Mouse (Mus musculus) MEL (cell line): ENCODE measurements at regions not wholly inside any gene's neighbourhood (a gene's known extent, or its start where the extent isn't known, plus 50 kb on each side); places are given as distances from the start of the nearest gene placed in this dataset.
A peak's percentile ranks its signal among the peaks of the same experiment; 100 is the strongest.

Experiments
- DNase-seq: peaks from one replicate; pipeline ENCODE4 v3.0.0; 2011; ENCODE audit warnings: low read depth, low spot score
- H3K27ac ChIP-seq: 2 replicates; pipeline ENCODE4 v1.5.1; 2012; ENCODE audit warnings: low read depth, mild to moderate bottlenecking, control low read depth, low read length, moderate library complexity; ENCODE audit not compliant: control insufficient read depth
- H3K27me3 ChIP-seq, 2 experiments: fragments of 150-350 bp in 1 of 2; sonication (generic) in 1 of 2; 2 replicates each; pipeline ENCODE4 v1.6.1; 2012; ENCODE audit warnings: low read length in 2 of 2, mild to moderate bottlenecking in 2 of 2, improper control_type of control experiment in 1 of 2, moderate library complexity in 1 of 2; ENCODE audit not compliant: insufficient read depth in 2 of 2, control insufficient read depth in 1 of 2
- H3K36me3 ChIP-seq, 2 experiments: 2 replicates each; pipeline ENCODE4 v1.6.1; 2012 to 2014; ENCODE audit warnings: low read length in 2 of 2, improper control_type of control experiment in 1 of 2, inconsistent platforms in 1 of 2, mild to moderate bottlenecking in 1 of 2; ENCODE audit not compliant: insufficient read depth in 2 of 2, control insufficient read depth in 1 of 2
- H3K4me1 ChIP-seq, 2 experiments: fragments of 150-350 bp in 1 of 2; sonication (generic) in 1 of 2; 2 replicates each; pipeline ENCODE4 v1.6.1; 2012; ENCODE audit warnings: low read length in 2 of 2, improper control_type of control experiment in 1 of 2, mild to moderate bottlenecking in 1 of 2; ENCODE audit not compliant: insufficient read depth in 2 of 2, control insufficient read depth in 1 of 2
- H3K4me3 ChIP-seq, 2 experiments: fragments of 150-350 bp in 1 of 2; sonication (generic) in 1 of 2; 2 replicates each; pipeline ENCODE4 v1.5.1; 2012; ENCODE audit warnings: low read depth in 2 of 2, low read length in 2 of 2, mild to moderate bottlenecking in 2 of 2, moderate library complexity in 2 of 2, control low read depth in 1 of 2, improper control_type of control experiment in 1 of 2; ENCODE audit not compliant: control insufficient read depth in 1 of 2, insufficient read depth in 1 of 2
- H3K79me2 ChIP-seq: 2 replicates; pipeline ENCODE4 v1.6.1; 2012; ENCODE audit warnings: mild to moderate bottlenecking, low read length, moderate library complexity; ENCODE audit not compliant: control insufficient read depth, poor library complexity, insufficient read depth
- H3K9ac ChIP-seq: 2 replicates; pipeline ENCODE4 v1.6.1; 2012; ENCODE audit warnings: low read depth, mild to moderate bottlenecking, control low read depth, low read length, moderate library complexity; ENCODE audit not compliant: control insufficient read depth, poor library complexity, severe bottlenecking
- H3K9me3 ChIP-seq: fragments of 150-350 bp; sonication (generic); replicated peaks from 2 replicates; pipeline ENCODE4 v1.6.1; 2012; ENCODE audit warnings: mild to moderate bottlenecking, low read length, improper control_type of control experiment, moderate library complexity; ENCODE audit not compliant: insufficient read depth
- BHLHE40 ChIP-seq: IDR thresholded peaks from 2 replicates; pipeline ENCODE4 v1.6.1; 2012; ENCODE audit warnings: low read depth, mild to moderate bottlenecking, inconsistent platforms, low read length, improper control_type of control experiment, borderline replicate concordance
- CHD2 ChIP-seq: IDR thresholded peaks from 2 replicates; pipeline ENCODE4 v1.6.1; 2011; ENCODE audit warnings: low read length, improper control_type of control experiment
- CTCF ChIP-seq, 3 experiments: IDR thresholded peaks in 2 of 3; conservative IDR thresholded peaks in 1 of 3; 2 replicates each; pipeline ENCODE4 v1.5.1; 2011 to 2012; ENCODE audit warnings: low read length in 3 of 3, low read depth in 2 of 3, mild to moderate bottlenecking in 2 of 3, improper control_type of control experiment in 1 of 3, inconsistent platforms in 1 of 3, mixed read lengths in 1 of 3, moderate library complexity in 1 of 3; ENCODE audit not compliant: control insufficient read depth in 1 of 3, insufficient read depth in 1 of 3, poor library complexity in 1 of 3, severe bottlenecking in 1 of 3
- E2F4 ChIP-seq: IDR thresholded peaks from 2 replicates; pipeline ENCODE4 v1.6.1; 2011; ENCODE audit warnings: low read depth, low read length, improper control_type of control experiment, borderline replicate concordance
- HCFC1 ChIP-seq: IDR thresholded peaks from 2 replicates; pipeline ENCODE4 v1.6.1; 2012; ENCODE audit warnings: low read depth, mild to moderate bottlenecking, inconsistent platforms, low read length, improper control_type of control experiment, moderate library complexity
- MAX ChIP-seq: IDR thresholded peaks from 2 replicates; pipeline ENCODE4 v1.6.1; 2011; ENCODE audit warnings: low read length, improper control_type of control experiment
- MAZ ChIP-seq: IDR thresholded peaks from 2 replicates; pipeline ENCODE4 v1.6.1; 2012; ENCODE audit warnings: low read depth, mild to moderate bottlenecking, inconsistent platforms, low read length, improper control_type of control experiment
- MYB ChIP-seq: IDR thresholded peaks from 2 replicates; pipeline ENCODE4 v1.6.1; 2011; ENCODE audit warnings: mild to moderate bottlenecking, low read depth, low read length, improper control_type of control experiment
- NELFE ChIP-seq: IDR thresholded peaks from 2 replicates; pipeline ENCODE4 v1.6.1; 2011; ENCODE audit warnings: low read depth, low read length, improper control_type of control experiment
- POLR2AphosphoS2 ChIP-seq: IDR thresholded peaks from 2 replicates; pipeline ENCODE4 v1.6.1; 2011; ENCODE audit warnings: low read length, improper control_type of control experiment
- RAD21 ChIP-seq: IDR thresholded peaks from 2 replicates; pipeline ENCODE4 v1.6.1; 2011; ENCODE audit warnings: mild to moderate bottlenecking, low read depth, low read length, improper control_type of control experiment
- SMC3 ChIP-seq: IDR thresholded peaks from 2 replicates; pipeline ENCODE4 v1.6.1; 2011; ENCODE audit warnings: low read depth, low read length, improper control_type of control experiment
- TBP ChIP-seq: IDR thresholded peaks from 2 replicates; pipeline ENCODE4 v1.8.0; 2011; ENCODE audit warnings: low read depth, low read length, improper control_type of control experiment
- TCF12 ChIP-seq: IDR thresholded peaks from 2 replicates; pipeline ENCODE4 v1.6.1; 2014; ENCODE audit warnings: low read depth, mild to moderate bottlenecking, inconsistent platforms, low read length, improper control_type of control experiment, moderate library complexity
- UBTF ChIP-seq: IDR thresholded peaks from 2 replicates; pipeline ENCODE4 v1.6.1; 2012; ENCODE audit warnings: low read depth, mild to moderate bottlenecking, inconsistent platforms, low read length, improper control_type of control experiment, moderate library complexity, borderline replicate concordance; ENCODE audit not compliant: insufficient read depth
- USF2 ChIP-seq, 2 experiments: IDR thresholded peaks; 2 replicates each; pipeline ENCODE4 v1.6.1; 2011 to 2012; ENCODE audit warnings: improper control_type of control experiment in 2 of 2, low read length in 2 of 2, borderline replicate concordance in 1 of 2, inconsistent platforms in 1 of 2, low read depth in 1 of 2, mild to moderate bottlenecking in 1 of 2; ENCODE audit not compliant: insufficient read depth in 1 of 2
- ZC3H11A ChIP-seq: IDR thresholded peaks from 2 replicates; pipeline ENCODE4 v1.6.1; 2012; ENCODE audit warnings: low read depth, mild to moderate bottlenecking, inconsistent platforms, low read length, improper control_type of control experiment

GRCm38 (mm10) chr19:54801123-54801742 lies 325.8 kb downstream of the Gpam start:
- TF ChIP-seq E2F4 (no peak), MYB (no peak), NELFE (no peak), BHLHE40 (no peak)
- no peaks in the 10 kb centered on the region for H3K9me3 ChIP-seq

GRCm38 (mm10) chr19:54787171-54787570 lies 339.9 kb downstream of the Gpam start:
- Histone ChIP-seq H3K9ac (no peak overlapping the region), H3K4me3 (no peak overlapping the region), H3K4me1 (no peaks in the 10 kb centered on the region), H3K9me3 (no peaks in the 10 kb centered on the region), H3K79me2 (no peaks in the 10 kb centered on the region), H3K27me3 (no peaks in the 10 kb centered on the region; a peak in 1 of 4 replicates), H3K36me3 (no peaks in the 10 kb centered on the region)
- DNase-seq: no peak
- TF ChIP-seq NELFE (no peak), HCFC1 (no peak), MAZ (no peak), CHD2 (no peak), MAX (no peak), USF2 (IDR thresholded peaks at IDR 0.05; ENCODE audit: borderline replicate concordance in 1 of 2, insufficient read depth in 1 of 2, low read depth in 1 of 2, low read length in 2 of 2) (no peak), TBP (no peak), POLR2AphosphoS2 (no peak), CTCF (IDR thresholded peaks at IDR 0.05 in 2 of 3, conservative IDR thresholded peaks at IDR 0.05 in 1 of 3; ENCODE audit: control insufficient read depth in 1 of 3, insufficient read depth in 1 of 3, low read depth in 2 of 3, low read length in 3 of 3, poor library complexity in 1 of 3, severe bottlenecking in 1 of 3) (no peak), TCF12 (no peak), SMC3 (no peak), UBTF (no peak)
- TF ChIP-seq, all 39 proteins: peak for 0
- H3K27ac ChIP-seq: no peak overlapping the region

More at GRCm38 (mm10) chr19:54801123-54801742, 325.8 kb downstream of the Gpam start:
- H3K79me2 ChIP-seq: no peaks in the 10 kb centered on the region
- DNase-seq: no peak
- H3K9ac ChIP-seq: no peak overlapping the region
- no peak overlapping the region for H3K27ac ChIP-seq
- H3K4me3 ChIP-seq: no peak overlapping the region
- H3K27me3 ChIP-seq: no peaks in the 10 kb centered on the region
- H3K4me1 ChIP-seq: no peaks in the 10 kb centered on the region
- H3K36me3 ChIP-seq: no peaks in the 10 kb centered on the region

GRCm38 (mm10) chr19:54783729-54784128 lies 343.3 kb downstream of the Gpam start:
- Histone ChIP-seq H3K79me2 (no peaks in the 10 kb centered on the region), H3K9ac (no peak overlapping the region), H3K36me3 (no peaks in the 10 kb centered on the region), H3K4me1 (no peaks in the 10 kb centered on the region), H3K9me3 (no peaks in the 10 kb centered on the region), H3K27ac (no peak overlapping the region), H3K4me3 (no peak overlapping the region), H3K27me3 (no peaks in the 10 kb centered on the region; a peak in 1 of 4 replicates)
- DNase-seq: peak; percentile 18
- TF ChIP-seq ZC3H11A: peak; percentile 22; the same call in 1 of the 2 replicates
- no peak for TF ChIP-seq CHD2
- TF ChIP-seq MAX: no peak
- TF ChIP-seq CTCF (IDR thresholded peaks at IDR 0.05 in 2 of 3, conservative IDR thresholded peaks at IDR 0.05 in 1 of 3; ENCODE audit: control insufficient read depth in 1 of 3, insufficient read depth in 1 of 3, low read depth in 2 of 3, low read length in 3 of 3, poor library complexity in 1 of 3, severe bottlenecking in 1 of 3): peak in 2 of 3 experiments; percentile 24 to 40; a peak in 4 of 6 replicates
- TF ChIP-seq SMC3: peak; percentile 44
- peak; percentile 40 for TF ChIP-seq RAD21
